Mouse (Mus musculus): ENCODE measurements around the gene Mink1. TPM values are rescaled to one million over a fixed set of nuclear protein-coding genes. Genes with fewer than 3 reads are reported as not detected.
"Not testable (repeated sequence)": the region's sequence is repeated elsewhere in the genome, so short reads cannot be mapped to it uniquely, and the experiment has no call there.

Gene Mink1
- total and polyA plus RNA-seq, 2 experiments: 11.0 to 51.4 TPM

DNA sequence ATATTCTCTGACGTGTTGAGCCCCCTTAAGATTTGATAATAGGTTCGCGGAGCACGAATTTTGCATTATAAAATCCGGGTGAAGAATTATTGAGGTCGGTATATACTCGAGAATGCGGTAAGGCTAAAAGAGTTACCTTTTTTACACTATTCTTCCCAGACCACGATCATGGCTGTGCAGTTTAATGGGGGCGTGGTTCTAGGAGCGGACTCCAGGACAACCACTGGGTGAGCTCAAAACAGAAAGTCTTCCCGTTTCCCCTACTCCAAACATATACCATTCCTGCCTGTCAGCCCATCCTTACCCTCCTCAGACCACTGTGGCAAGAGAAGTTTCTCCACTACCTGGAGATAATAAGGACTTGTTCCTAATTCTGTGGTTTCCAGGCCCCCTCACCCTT is 37.0 kb upstream of the Mink1 start:
- no peak for DNase-seq (ENCODE audit: extremely low read depth, low read depth, low spot score)

DNA sequence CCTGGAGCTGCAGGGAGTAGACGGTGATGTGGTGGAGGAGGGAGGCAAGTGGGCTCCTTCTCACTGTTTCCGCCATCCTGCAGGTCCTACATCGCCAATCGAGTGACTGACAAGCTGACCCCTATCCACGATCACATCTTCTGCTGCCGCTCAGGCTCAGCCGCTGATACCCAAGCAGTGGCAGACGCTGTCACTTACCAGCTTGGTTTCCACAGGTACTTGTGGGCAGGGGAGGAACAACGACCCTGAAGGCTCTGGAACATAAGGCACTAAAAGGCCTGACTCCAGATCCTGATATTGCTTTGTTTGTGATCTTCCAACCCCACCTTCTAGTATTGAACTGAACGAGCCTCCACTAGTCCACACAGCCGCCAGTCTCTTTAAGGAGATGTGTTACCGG is 36.5 kb upstream of the Mink1 start:
- no peak overlapping the region for H3K9ac ChIP-seq (ENCODE audit: low read depth, low read length)
- no peak overlapping the region for H3K4me3 ChIP-seq (ENCODE audit: insufficient read depth, low read depth, low read length)
- H3K27ac ChIP-seq (replicated peaks; ENCODE audit: insufficient read depth, low read depth, low read length): no peak overlapping the region
- H3K36me3 ChIP-seq (ENCODE audit: control insufficient read depth, insufficient read depth, low read length): peaks cover 16% of the 10 kb centered on the region
- H3K27me3 ChIP-seq (ENCODE audit: control insufficient read depth, insufficient read depth, low read length): no peaks in the 10 kb centered on the region
- DNase-seq (ENCODE audit: extremely low read depth, low read depth, low spot score): no peak
- 87% methylated on average over 12 of the region's 12 CpGs for WGBS
- TF ChIP-seq CTCF (IDR thresholded peaks at IDR 0.05; ENCODE audit: low read depth, low read length) (no peak), POLR2A (IDR thresholded peaks at IDR 0.05; ENCODE audit: extremely low read depth, insufficient read depth, low read length) (no peak)
- no peaks in the 10 kb centered on the region; the same call in 1 of the 2 replicates for H3K79me2 ChIP-seq (ENCODE audit: control insufficient read depth, insufficient read depth, low read length)
- peaks cover 9% of the 10 kb centered on the region for H3K4me1 ChIP-seq (ENCODE audit: control insufficient read depth, insufficient read depth, low read length)

More for the DNA sequence above, 37.0 kb upstream of the Mink1 start:
- TF ChIP-seq POLR2A (IDR thresholded peaks at IDR 0.05; ENCODE audit: extremely low read depth, insufficient read depth, low read length): no peak
- Histone ChIP-seq H3K9ac (ENCODE audit: low read depth, low read length) (peak overlapping the region; percentile 83), H3K36me3 (ENCODE audit: control insufficient read depth, insufficient read depth, low read length) (peaks cover 16% of the 10 kb centered on the region), H3K27ac (replicated peaks; ENCODE audit: insufficient read depth, low read depth, low read length) (no peak overlapping the region), H3K4me1 (ENCODE audit: control insufficient read depth, insufficient read depth, low read length) (peaks cover 11% of the 10 kb centered on the region), H3K4me3 (ENCODE audit: insufficient read depth, low read depth, low read length) (peak overlapping the region; percentile 72), H3K79me2 (ENCODE audit: control insufficient read depth, insufficient read depth, low read length) (no peaks in the 10 kb centered on the region; the same call in 1 of the 2 replicates), H3K27me3 (ENCODE audit: control insufficient read depth, insufficient read depth, low read length) (no peaks in the 10 kb centered on the region)
- WGBS: 1% methylated on average over 12 of the region's 12 CpGs

DNA sequence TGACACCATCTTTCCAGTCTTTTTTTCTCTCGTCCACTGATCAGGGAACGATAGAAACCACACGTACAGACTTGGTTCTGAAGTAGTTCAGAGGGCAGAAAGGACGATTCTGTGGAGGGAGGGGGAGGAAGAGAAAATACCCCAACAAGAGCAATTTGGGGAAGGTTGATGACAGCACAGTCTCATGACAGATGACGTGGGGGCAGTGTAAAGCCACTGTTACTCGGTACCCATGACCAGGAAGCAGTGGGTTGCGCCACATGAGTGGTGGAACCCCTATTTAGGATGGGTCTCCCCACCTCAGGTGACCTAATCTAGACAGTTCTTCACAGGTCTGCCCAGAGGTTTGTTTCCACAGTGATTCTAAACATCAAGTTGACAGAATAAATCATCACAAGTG is 34.1 kb upstream of the Mink1 start:
- 83% methylated on average over 7 of the region's 7 CpGs for WGBS
- Histone ChIP-seq H3K4me1 (ENCODE audit: control insufficient read depth, insufficient read depth, low read length) (peaks cover 5% of the 10 kb centered on the region), H3K4me3 (ENCODE audit: insufficient read depth, low read depth, low read length) (no peak overlapping the region), H3K9ac (ENCODE audit: low read depth, low read length) (no peak overlapping the region), H3K27ac (replicated peaks; ENCODE audit: insufficient read depth, low read depth, low read length) (no peak overlapping the region), H3K79me2 (ENCODE audit: control insufficient read depth, insufficient read depth, low read length) (no peaks in the 10 kb centered on the region; the same call in 1 of the 2 replicates), H3K27me3 (ENCODE audit: control insufficient read depth, insufficient read depth, low read length) (no peaks in the 10 kb centered on the region), H3K36me3 (ENCODE audit: control insufficient read depth, insufficient read depth, low read length) (peaks cover 16% of the 10 kb centered on the region)
- DNase-seq (ENCODE audit: extremely low read depth, low read depth, low spot score): no peak
- TF ChIP-seq CTCF (IDR thresholded peaks at IDR 0.05; ENCODE audit: low read depth, low read length): no peak
- TF ChIP-seq POLR2A (IDR thresholded peaks at IDR 0.05; ENCODE audit: extremely low read depth, insufficient read depth, low read length): no peak

DNA sequence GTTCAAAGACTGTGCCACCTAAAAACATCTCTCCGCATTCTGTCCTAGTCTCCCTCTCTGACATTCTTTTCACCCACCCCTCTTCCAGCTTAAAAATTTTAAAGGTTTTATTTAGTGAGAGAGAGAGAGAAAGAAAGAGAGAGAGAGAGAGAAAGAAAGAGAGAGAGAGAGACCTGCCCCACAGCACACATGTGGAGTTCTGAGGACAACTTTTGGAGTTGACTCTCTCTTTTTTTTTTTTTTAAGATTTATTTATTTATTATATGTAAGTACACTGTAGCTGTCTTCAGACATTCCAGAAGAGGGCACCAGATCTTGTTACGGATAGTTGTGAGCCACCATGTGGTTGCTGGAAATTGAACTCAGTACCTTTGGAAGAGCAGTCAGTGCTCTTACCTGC is 31.6 kb upstream of the Mink1 start:
- H3K4me3 ChIP-seq (ENCODE audit: insufficient read depth, low read depth, low read length); H3K4me1 ChIP-seq (ENCODE audit: control insufficient read depth, insufficient read depth, low read length); H3K27ac ChIP-seq (replicated peaks; ENCODE audit: insufficient read depth, low read depth, low read length); DNase-seq (ENCODE audit: extremely low read depth, low read depth, low spot score); H3K27me3 ChIP-seq (ENCODE audit: control insufficient read depth, insufficient read depth, low read length); H3K79me2 ChIP-seq (ENCODE audit: control insufficient read depth, insufficient read depth, low read length); H3K9ac ChIP-seq (ENCODE audit: low read depth, low read length): not testable (repeated sequence)
- WGBS: 78% methylated on average over 2 of the region's 2 CpGs
- peaks cover 16% of the 10 kb centered on the region for H3K36me3 ChIP-seq (ENCODE audit: control insufficient read depth, insufficient read depth, low read length)

DNA sequence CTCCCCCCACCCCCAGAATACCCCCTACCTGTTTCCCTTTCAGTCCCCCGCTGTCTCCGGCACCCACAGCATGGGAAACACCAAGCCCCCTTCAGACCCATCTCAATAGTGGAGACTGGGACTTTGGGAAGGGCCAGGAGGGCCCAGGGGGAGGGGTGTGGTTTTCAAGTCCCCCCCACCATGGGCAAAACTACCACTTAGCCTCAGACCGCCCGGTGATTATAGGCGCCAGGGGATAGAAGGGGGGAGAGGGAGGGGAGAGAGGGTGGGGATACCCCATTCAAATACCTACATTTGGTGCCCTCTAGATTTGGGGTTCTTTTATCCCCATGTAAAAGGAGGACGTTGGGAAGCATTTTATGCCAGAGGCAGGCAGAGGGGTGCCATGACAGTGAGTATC is 29.8 kb upstream of the Mink1 start, which contains the start of gene Gm40193:
TSS of gene Gm40193 (minus strand) at position 101 of the 400 bp plus-strand sequence.
- H3K9ac ChIP-seq (ENCODE audit: low read depth, low read length): no peak within 1 kb of the TSS
- TF ChIP-seq POLR2A (IDR thresholded peaks at IDR 0.05; ENCODE audit: extremely low read depth, insufficient read depth, low read length) (no peak), CTCF (IDR thresholded peaks at IDR 0.05; ENCODE audit: low read depth, low read length) (no peak)
- H3K4me3 ChIP-seq (ENCODE audit: insufficient read depth, low read depth, low read length): no peak within 1 kb of the TSS
- no peaks in the 10 kb centered on the region for H3K4me1 ChIP-seq (ENCODE audit: control insufficient read depth, insufficient read depth, low read length)
- peaks cover 6% of the 10 kb centered on the region; the same call in 1 of the 2 replicates for H3K36me3 ChIP-seq (ENCODE audit: control insufficient read depth, insufficient read depth, low read length)
- no peaks in the 10 kb centered on the region for H3K79me2 ChIP-seq (ENCODE audit: control insufficient read depth, insufficient read depth, low read length)
- H3K27me3 ChIP-seq (ENCODE audit: control insufficient read depth, insufficient read depth, low read length): no peaks in the 10 kb centered on the region
- H3K27ac ChIP-seq (replicated peaks; ENCODE audit: insufficient read depth, low read depth, low read length): no peak within 1 kb of the TSS
- WGBS: 88% methylated on average over 6 of the region's 6 CpGs
- DNase-seq (ENCODE audit: extremely low read depth, low read depth, low spot score): no peak

DNA sequence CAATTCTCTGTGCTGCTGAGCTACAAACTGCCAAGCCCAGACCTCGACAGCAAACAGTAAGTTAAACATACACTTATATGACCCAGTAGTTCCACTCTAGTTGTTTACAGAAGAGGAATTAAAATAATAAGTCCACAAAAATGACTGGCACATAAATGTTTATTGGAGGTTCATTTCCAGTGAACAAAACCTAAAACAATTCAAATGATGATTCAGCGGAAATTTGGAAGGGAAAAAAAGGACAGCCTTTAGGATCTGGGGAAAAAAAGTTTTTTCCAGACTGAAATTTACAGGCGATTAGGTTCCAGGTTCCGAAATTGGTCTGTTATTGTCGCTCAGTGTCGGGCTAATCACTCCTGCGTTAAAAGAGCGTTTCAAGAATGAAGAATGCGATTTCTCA is 23.3 kb upstream of the Mink1 start:
- no peaks in the 10 kb centered on the region for H3K36me3 ChIP-seq (ENCODE audit: control insufficient read depth, insufficient read depth, low read length)
- peaks cover 4% of the 10 kb centered on the region; the same call in 1 of the 2 replicates for H3K4me1 ChIP-seq (ENCODE audit: control insufficient read depth, insufficient read depth, low read length)
- H3K27ac ChIP-seq (replicated peaks; ENCODE audit: insufficient read depth, low read depth, low read length): 0 out of 2 replicates have a peak overlapping the region, but pooled peaks have one; percentile 17
- peak overlapping the region; percentile 74 for H3K9ac ChIP-seq (ENCODE audit: low read depth, low read length)
- DNase-seq (ENCODE audit: extremely low read depth, low read depth, low spot score): peak; percentile 52
- WGBS: 4% methylated on average over 9 of the region's 9 CpGs
- H3K27me3 ChIP-seq (ENCODE audit: control insufficient read depth, insufficient read depth, low read length): no peaks in the 10 kb centered on the region
- peak overlapping the region; percentile 75 for H3K4me3 ChIP-seq (ENCODE audit: insufficient read depth, low read depth, low read length)
- TF ChIP-seq CTCF (IDR thresholded peaks at IDR 0.05; ENCODE audit: low read depth, low read length): no peak
- TF ChIP-seq POLR2A (IDR thresholded peaks at IDR 0.05; ENCODE audit: extremely low read depth, insufficient read depth, low read length): no peak
- no peaks in the 10 kb centered on the region for H3K79me2 ChIP-seq (ENCODE audit: control insufficient read depth, insufficient read depth, low read length)
